Comparison of ENCODE assay signal across 8 mouse cellular contexts in genomic region chr16:70313886-70314577, GRCm38 (mm10). TPM values are rescaled to one million over a fixed set of nuclear protein-coding genes. Genes with fewer than 3 reads are reported as not detected.
DNase-seq lines count a peak whose midpoint lies in the region; ATAC-seq and TF ChIP-seq lines count a peak whose summit lies in the region.

TSS of gene Gbe1 (plus strand) at chr16:70313949.

- peak; percentile 88 for DNase-seq in G1E (ENCODE audit: low spot score)
- peak; percentile 79 for DNase-seq in cerebellum, adult 11-12 months
- DNase-seq in heart, postnatal 14 days = peak; percentile 95 to 96
- peak; percentile 82 for DNase-seq in layer of hippocampus, adult 11-12 months (ENCODE audit: low spot score)
- peak; percentile 94 for DNase-seq in liver, postnatal 0 days
- DNase-seq in telencephalon, adult 2 months (ENCODE audit: low read depth, low spot score) = peak; percentile 65

- peak; percentile 82 for ATAC-seq in G1E (ENCODE audit: extremely low read depth, insufficient number of reproducible peaks, low FRiP score, poor library complexity, severe bottlenecking)
- peak; percentile 99 for ATAC-seq in forebrain, embryonic 15.5 days (replicated peaks)
- peak; percentile 96 for ATAC-seq in liver, postnatal 0 days
- peak; percentile 98 for ATAC-seq in neural tube, embryonic 13.5 days (ENCODE audit: low read depth)

- peak within 1 kb of the TSS; percentile 86 for H3K27ac ChIP-seq in forebrain, embryonic 15.5 days (replicated peaks)
- peak within 1 kb of the TSS; percentile 97 for H3K27ac ChIP-seq in liver, postnatal 0 days (ENCODE audit: low read depth)
- peak within 1 kb of the TSS; percentile 86 for H3K27ac ChIP-seq in neural tube, embryonic 13.5 days (replicated peaks)

- no peak for TF ChIP-seq CTCF in G1E (IDR thresholded peaks at IDR 0.05; ENCODE audit: low read depth, low read length)
- TF ChIP-seq CTCF in liver, postnatal 0 days (IDR thresholded peaks at IDR 0.05; ENCODE audit: low read depth) = peak; percentile 35

- 0% methylated on average over 75 of the region's 82 CpGs for WGBS in forebrain, embryonic 15.5 days
- WGBS in liver, postnatal 0 days (ENCODE audit: insufficient replicate concordance) = under 1% methylated on average over 47 of the region's 82 CpGs
- WGBS in neural tube, embryonic 13.5 days = 0% methylated on average over 49 of the region's 82 CpGs

- no peaks in the 10 kb centered on the region for H3K9me3 ChIP-seq in G1E (replicated peaks)
- no peaks in the 10 kb centered on the region for H3K9me3 ChIP-seq in forebrain, embryonic 15.5 days
- H3K9me3 ChIP-seq in liver, postnatal 0 days (ENCODE audit: low read length) = no peaks in the 10 kb centered on the region
- H3K9me3 ChIP-seq in neural tube, embryonic 13.5 days = no peaks in the 10 kb centered on the region

- no peaks in the 10 kb centered on the region; the same call in 1 of the 2 replicates for H3K27me3 ChIP-seq in G1E (ENCODE audit: insufficient read depth, low read length)
- H3K27me3 ChIP-seq in forebrain, embryonic 15.5 days = no peaks in the 10 kb centered on the region
- no peaks in the 10 kb centered on the region for H3K27me3 ChIP-seq in liver, postnatal 0 days (ENCODE audit: insufficient read depth, low read length)
- H3K27me3 ChIP-seq in neural tube, embryonic 13.5 days = no peaks in the 10 kb centered on the region

- H3K4me3 ChIP-seq in G1E (ENCODE audit: low read depth, low read length) = peak within 1 kb of the TSS; percentile 76
- peak within 1 kb of the TSS; percentile 72 for H3K4me3 ChIP-seq in forebrain, embryonic 15.5 days
- peak within 1 kb of the TSS; percentile 71 for H3K4me3 ChIP-seq in liver, postnatal 0 days (ENCODE audit: low read depth, low read length)
- H3K4me3 ChIP-seq in neural tube, embryonic 13.5 days = peak within 1 kb of the TSS; percentile 64

- H3K4me1 ChIP-seq in G1E (ENCODE audit: insufficient read depth, low read depth, low read length) = peaks cover 12% of the 10 kb centered on the region
- H3K4me1 ChIP-seq in forebrain, embryonic 15.5 days = peaks cover 6% of the 10 kb centered on the region; the same call in 1 of the 2 replicates
- peaks cover 12% of the 10 kb centered on the region; the same call in 1 of the 2 replicates for H3K4me1 ChIP-seq in liver, postnatal 0 days (ENCODE audit: insufficient read depth)
- H3K4me1 ChIP-seq in neural tube, embryonic 13.5 days (replicated peaks) = peaks cover 6% of the 10 kb centered on the region; the same call in 1 of the 2 replicates

- H3K4me2 ChIP-seq in forebrain, embryonic 15.5 days (replicated peaks) = peak within 1 kb of the TSS; percentile 66
- H3K4me2 ChIP-seq in liver, postnatal 0 days (ENCODE audit: low read depth, low read length) = peak within 1 kb of the TSS; percentile 73
- peak within 1 kb of the TSS; percentile 64 for H3K4me2 ChIP-seq in neural tube, embryonic 13.5 days

- peak within 1 kb of the TSS; percentile 78 for H3K9ac ChIP-seq in forebrain, embryonic 15.5 days (replicated peaks)
- peak within 1 kb of the TSS; percentile 78 for H3K9ac ChIP-seq in liver, postnatal 0 days (replicated peaks)
- peak within 1 kb of the TSS; percentile 86 for H3K9ac ChIP-seq in neural tube, embryonic 13.5 days

- no peak for TF ChIP-seq EP300 in liver, postnatal 0 days (IDR thresholded peaks at IDR 0.05; ENCODE audit: low read depth)

- no peaks in the 10 kb centered on the region for H3K36me3 ChIP-seq in G1E (replicated peaks)
- no peaks in the 10 kb centered on the region for H3K36me3 ChIP-seq in forebrain, embryonic 15.5 days
- no peaks in the 10 kb centered on the region for H3K36me3 ChIP-seq in liver, postnatal 0 days (replicated peaks; ENCODE audit: insufficient read depth, low read length)
- H3K36me3 ChIP-seq in neural tube, embryonic 13.5 days = no peaks in the 10 kb centered on the region

- intact Hi-C loops in heart, postnatal 14 days (cut with DNase I) = loop anchor here (2.0 to 10.0 kb wide), 2 partner anchors 39 to 251 kb away; no protein-coding TSS in a partner anchor

RNA-seq across cellular contexts. Expression of gene Gbe1, which starts in this region (rescaled TPM):
- 35.1 and 42.5 TPM in 2 replicates for total RNA-seq in G1E (2014; fragmentation: Nextera tagmentation)
- 66.5 and 68.9 TPM in 2 replicates for total RNA-seq in G1E (2017)
- 24.5 and 26.8 TPM in 2 replicates for polyA plus RNA-seq in G1E (2012)
- polyA plus RNA-seq in forebrain, embryonic 15.5 days (2015; fragmentation: Nextera tagmentation; extraction: Ambion mirVana) = 10.6 and 13.4 TPM in 2 replicates
- total RNA-seq in heart, postnatal 14 days (2021) = 10 to 100 TPM; 39.0 to 40.8 TPM
- polyA plus RNA-seq in liver, postnatal 0 days (2015; fragmentation: Nextera tagmentation; extraction: Ambion mirVana) = 22.9 and 31.7 TPM in 2 replicates
- 12.8 and 13.5 TPM in 2 replicates for polyA plus RNA-seq in neural tube, embryonic 13.5 days (2015; fragmentation: Nextera tagmentation; extraction: Ambion mirVana)

Comparison
In these comparisons a context has a peak if more than half of its experiments do, and no peak if none do; other contexts are left out.
1. Peak in every context shown above with its lines: DNase-seq, ATAC-seq, H3K4me3 ChIP-seq and H3K27ac ChIP-seq.